Mouse (Mus musculus) forebrain, embryonic 11.5 days (tissue): ENCODE data around the gene Rpl39l. TPM values are rescaled to one million over a fixed set of nuclear protein-coding genes. Genes with fewer than 3 reads are reported as not detected.
"Not testable (repeated sequence)": the region's sequence is repeated elsewhere in the genome, so short reads cannot be mapped to it uniquely, and the experiment has no call there.

Source experiments
- ATAC-seq: fragments of 200-750 bp; cut with Nextera tagmentation; replicated peaks from 2 replicates; pipeline ENCODE4 v1.8.0; 2017; ENCODE audit warnings: moderate TSS enrichment; ENCODE audit not compliant: low FRiP score
- DNase-seq: peaks from one replicate; pipeline ENCODE4 v3.0.0-alpha.2; 2017; ENCODE audit warnings: low spot score
- H3K27ac ChIP-seq: fragments of 300-500 bp; sonication (generic); 2 replicates; pipeline ENCODE4 v1.5.1; 2014; ENCODE audit warnings: low read depth, low read length
- H3K27me3 ChIP-seq: fragments of 300-500 bp; sonication (generic); 2 replicates; pipeline ENCODE4 v1.6.1; 2014; ENCODE audit warnings: mild to moderate bottlenecking, low read length, mixed read lengths; ENCODE audit not compliant: control insufficient read depth, insufficient read depth
- H3K36me3 ChIP-seq: fragments of 300-500 bp; sonication (generic); 2 replicates; pipeline ENCODE4 v1.6.1; 2014; ENCODE audit warnings: mild to moderate bottlenecking, low read length, moderate library complexity, mixed read lengths; ENCODE audit not compliant: control insufficient read depth, insufficient read depth
- H3K4me1 ChIP-seq: fragments of 300-500 bp; sonication (generic); replicated peaks from 2 replicates; pipeline ENCODE4 v1.6.1; 2014; ENCODE audit warnings: low read length, mixed read lengths; ENCODE audit not compliant: control insufficient read depth, insufficient read depth
- H3K4me2 ChIP-seq: fragments of 300-500 bp; sonication (generic); 2 replicates; pipeline ENCODE4 v1.6.1; 2014; ENCODE audit warnings: low read depth, mild to moderate bottlenecking, low read length, moderate library complexity, mixed read lengths; ENCODE audit not compliant: severe bottlenecking
- H3K4me3 ChIP-seq: fragments of 300-500 bp; sonication (generic); 2 replicates; pipeline ENCODE4 v1.5.1; 2014; ENCODE audit warnings: low read depth, low read length
- H3K9ac ChIP-seq: fragments of 300-500 bp; sonication (generic); 2 replicates; pipeline ENCODE4 v1.6.1; 2014; ENCODE audit warnings: low read length
- H3K9me3 ChIP-seq: fragments of 300-500 bp; sonication (generic); 2 replicates; pipeline ENCODE4 v1.6.1; 2016; ENCODE audit warnings: low read length, mixed read lengths; ENCODE audit not compliant: control insufficient read depth
- WGBS: fragments of 180-500 bp; shearing (Covaris S2); extraction: QIAGEN DNeasy Blood & Tissue Kit; methylation state at CpG from one replicate; pipeline ENCODE4 v1.1.7; 2014; 5-methylcytosine and 5-hydroxymethylcytosine counted together
- polyA plus RNA-seq: library from polyadenylated mRNA; unstranded; fragments of >200 nt; fragmentation: Nextera tagmentation; extraction: Ambion mirVana; gene quantifications from 2 replicates; pipeline ENCODE4 v1.2.1, GENCODE M21; 2014

The Rpl39l gene
- polyA plus RNA-seq, 1 experiment from 2014 or later = not detected

GRCm38 (mm10) chr16:10187461-10187860 lies 17.4 kb downstream of the Rpl39l start:
- WGBS = 96% methylated on average over 10 of the region's 10 CpGs
- not testable (repeated sequence) for H3K9me3 ChIP-seq, H3K4me1 ChIP-seq, H3K36me3 ChIP-seq, H3K27ac ChIP-seq, H3K4me2 ChIP-seq, H3K27me3 ChIP-seq, H3K4me3 ChIP-seq, ATAC-seq, H3K9ac ChIP-seq, DNase-seq

GRCm38 (mm10) chr16:10192679-10193506 lies 22.9 kb downstream of the Rpl39l start, which contains the start of gene Atf7ip2:
Gene Atf7ip2 (plus strand): TSS chr16:10192712.
- Histone ChIP-seq H3K4me2 (peak within 1 kb of the TSS; percentile 99), H3K4me1 (no peaks in the 10 kb centered on the region), H3K27ac (no peak within 1 kb of the TSS), H3K36me3 (no peaks in the 10 kb centered on the region), H3K9me3 (peaks cover under 1% of the 10 kb centered on the region; the same call in 1 of the 2 replicates), H3K27me3 (no peaks in the 10 kb centered on the region), H3K9ac (peak within 1 kb of the TSS; percentile 64), H3K4me3 (peak within 1 kb of the TSS; percentile 52)
- 1% methylated on average over 63 of the region's 63 CpGs for WGBS
- peak; percentile 94 for DNase-seq
- ATAC-seq = peak; percentile 99

- H3K9me3 ChIP-seq = no peaks in the 10 kb centered on the region
- no peaks in the 10 kb centered on the region for H3K36me3 ChIP-seq
- WGBS = 86% methylated on average over 1 of the region's 1 CpGs
- no peaks in the 10 kb centered on the region for H3K4me1 ChIP-seq
- ATAC-seq = no peak
- no peak for DNase-seq
- no peaks in the 10 kb centered on the region for H3K27me3 ChIP-seq
- H3K4me2 ChIP-seq = no peak overlapping the region
- H3K9ac ChIP-seq = no peak overlapping the region
- H3K4me3 ChIP-seq = no peak overlapping the region
- no peak overlapping the region for H3K27ac ChIP-seq
Observed at GRCm38 (mm10) chr16:10208777-10209176, 38.8 kb downstream of the Rpl39l start.

- H3K4me1 ChIP-seq, H3K4me3 ChIP-seq, H3K4me2 ChIP-seq, H3K9me3 ChIP-seq, H3K27ac ChIP-seq, DNase-seq, H3K27me3 ChIP-seq, ATAC-seq, H3K36me3 ChIP-seq, H3K9ac ChIP-seq: not testable (repeated sequence)
- 89% methylated on average over 1 of the region's 1 CpGs for WGBS
Observed at GRCm38 (mm10) chr16:10216366-10216765, 46.3 kb downstream of the Rpl39l start.

- H3K9ac ChIP-seq, H3K27me3 ChIP-seq, H3K27ac ChIP-seq, H3K9me3 ChIP-seq, H3K4me1 ChIP-seq, H3K4me2 ChIP-seq, DNase-seq, H3K36me3 ChIP-seq, ATAC-seq, H3K4me3 ChIP-seq: not testable (repeated sequence)
- 93% methylated on average over 2 of the region's 2 CpGs for WGBS
Observed at GRCm38 (mm10) chr16:10217020-10217419, 47.0 kb downstream of the Rpl39l start.

Other genes with a start within 250 kb of the Rpl39l start
- gene Grin2a, start 174.7 kb upstream of the Rpl39l start, polyA plus RNA-seq = 0.91 and 1.1 TPM in 2 replicates
- 1.3 and 2.6 TPM in 2 replicates for gene Atf7ip2, start 22.5 kb downstream of the Rpl39l start, polyA plus RNA-seq
- gene Emp2, start 143.7 kb downstream of the Rpl39l start, polyA plus RNA-seq = 3.1 and 3.3 TPM in 2 replicates
- 0.15 TPM in 1 of 2 replicates, not detected in the other for gene Tekt5, start 225.3 kb downstream of the Rpl39l start, polyA plus RNA-seq
- 69.1 and 71.3 TPM in 2 replicates for gene Nubp1, start 241.7 kb downstream of the Rpl39l start, polyA plus RNA-seq